In genomic region chr9:59577401-59577800, GRCm38 (mm10) we compare ENCODE assay signal across 8 mouse cellular contexts. TPM values are rescaled to one million over a fixed set of nuclear protein-coding genes. Genes with fewer than 3 reads are reported as not detected.
A peak's percentile ranks its signal among the peaks of the same experiment; 100 is the strongest.
DNase-seq lines count a peak whose midpoint lies in the region; ATAC-seq and TF ChIP-seq lines count a peak whose summit lies in the region.

No protein-coding gene starts in this region.

- no peaks in the 10 kb centered on the region for H3K36me3 ChIP-seq in heart, postnatal 0 days (replicated peaks; ENCODE audit: control insufficient read depth, insufficient read depth, low read length)
- no peaks in the 10 kb centered on the region for H3K36me3 ChIP-seq in hindbrain, embryonic 11.5 days (ENCODE audit: control insufficient read depth, insufficient read depth, low read length)
- H3K36me3 ChIP-seq in midbrain, embryonic 11.5 days (ENCODE audit: control insufficient read depth, insufficient read depth, low read length), result no peaks in the 10 kb centered on the region

- intact Hi-C loops in heart, postnatal 10 days (cut with DNase I), result no loop called here

- H3K4me2 ChIP-seq in heart, postnatal 0 days (ENCODE audit: low read depth, low read length), result peak overlapping the region; percentile 72
- peak overlapping the region; percentile 73 for H3K4me2 ChIP-seq in hindbrain, embryonic 11.5 days (replicated peaks; ENCODE audit: low read depth, low read length)
- H3K4me2 ChIP-seq in midbrain, embryonic 11.5 days, result peak overlapping the region; percentile 55

- ATAC-seq in heart, postnatal 0 days (ENCODE audit: insufficient read depth, low read depth), result no peak
- ATAC-seq in hindbrain, embryonic 11.5 days (ENCODE audit: low FRiP score), result no peak
- ATAC-seq in midbrain, embryonic 11.5 days (ENCODE audit: low FRiP score), result no peak

- peaks cover 8% of the 10 kb centered on the region; the same call in 1 of the 2 replicates for H3K4me1 ChIP-seq in heart, postnatal 0 days (ENCODE audit: control insufficient read depth, insufficient read depth)
- peaks cover 2% of the 10 kb centered on the region; the same call in 1 of the 2 replicates for H3K4me1 ChIP-seq in hindbrain, embryonic 11.5 days (replicated peaks; ENCODE audit: control insufficient read depth, insufficient read depth, low read length)
- peaks cover 9% of the 10 kb centered on the region; the same call in 1 of the 2 replicates for H3K4me1 ChIP-seq in midbrain, embryonic 11.5 days (ENCODE audit: control insufficient read depth, insufficient read depth, low read length)

- 12% methylated on average over 13 of the region's 13 CpGs for WGBS in heart, postnatal 0 days
- WGBS in hindbrain, embryonic 11.5 days, result 15% methylated on average over 13 of the region's 13 CpGs
- 13% methylated on average over 13 of the region's 13 CpGs for WGBS in midbrain, embryonic 11.5 days

- DNase-seq in heart, postnatal 0 days (ENCODE audit: low spot score), result no peak
- no peak for DNase-seq in heart, postnatal 10 days
- peak; percentile 17 for DNase-seq in Muller cell, postnatal 12 days (ENCODE audit: inconsistent ontology term)
- DNase-seq in hindbrain, embryonic 11.5 days (ENCODE audit: low spot score), result no peak
- DNase-seq in midbrain, embryonic 11.5 days (ENCODE audit: low spot score, missing footprints), result no peak
- DNase-seq in thymus, postnatal 10 days (ENCODE audit: low spot score in 2 of 2), result no peak
- DNase-seq in layer of hippocampus, adult 9-10 months (ENCODE audit: low spot score), result no peak
- no peak for DNase-seq in layer of hippocampus, adult 18-20 months (ENCODE audit: low spot score in 2 of 2)

- H3K9me3 ChIP-seq in heart, postnatal 0 days (replicated peaks; ENCODE audit: control insufficient read depth, low read length), result no peaks in the 10 kb centered on the region
- H3K9me3 ChIP-seq in hindbrain, embryonic 11.5 days (ENCODE audit: control insufficient read depth, low read length), result no peaks in the 10 kb centered on the region
- H3K9me3 ChIP-seq in midbrain, embryonic 11.5 days (ENCODE audit: control insufficient read depth, low read length), result no peaks in the 10 kb centered on the region

- no peak overlapping the region for H3K9ac ChIP-seq in heart, postnatal 0 days (replicated peaks; ENCODE audit: low read depth, low read length)
- 0 out of 2 replicates have a peak overlapping the region, but pooled peaks have one; percentile 24 for H3K9ac ChIP-seq in hindbrain, embryonic 11.5 days (ENCODE audit: low read depth, low read length)
- H3K9ac ChIP-seq in midbrain, embryonic 11.5 days (ENCODE audit: low read length), result no peak overlapping the region

- peaks cover 44% of the 10 kb centered on the region for H3K27me3 ChIP-seq in heart, postnatal 0 days (ENCODE audit: control insufficient read depth, insufficient read depth, low read length)
- peaks cover 6% of the 10 kb centered on the region; the same call in 1 of the 2 replicates for H3K27me3 ChIP-seq in hindbrain, embryonic 11.5 days (ENCODE audit: control insufficient read depth, insufficient read depth, low read length)
- peaks cover 15% of the 10 kb centered on the region; the same call in 1 of the 2 replicates for H3K27me3 ChIP-seq in midbrain, embryonic 11.5 days (ENCODE audit: control insufficient read depth, insufficient read depth, low read length)

- TF ChIP-seq EP300 in heart, postnatal 0 days (IDR thresholded peaks at IDR 0.05; ENCODE audit: low read depth), result no peak

- H3K27ac ChIP-seq in heart, postnatal 0 days (ENCODE audit: low read depth), result no peak overlapping the region
- no peak overlapping the region for H3K27ac ChIP-seq in hindbrain, embryonic 11.5 days (ENCODE audit: low read depth, low read length)
- H3K27ac ChIP-seq in midbrain, embryonic 11.5 days (ENCODE audit: low read depth, low read length), result no peak overlapping the region

- peak overlapping the region; percentile 55 for H3K4me3 ChIP-seq in heart, postnatal 0 days (ENCODE audit: low read depth, low read length)
- peak overlapping the region; percentile 34 for H3K4me3 ChIP-seq in hindbrain, embryonic 11.5 days (ENCODE audit: low read depth, low read length)
- H3K4me3 ChIP-seq in midbrain, embryonic 11.5 days (ENCODE audit: low read depth, low read length), result peak overlapping the region; percentile 35

- TF ChIP-seq CTCF in heart, postnatal 0 days (IDR thresholded peaks at IDR 0.05; ENCODE audit: low read depth), result no peak

RNA-seq across cellular contexts. Expression of gene Celf6, which starts 0.3 kb away (rescaled TPM):
- total RNA-seq in heart, postnatal 0 days (2014; rRNA removed; ENCODE audit: low replicate concordance), result not detected in 2 replicates
- 0.04 TPM in 1 of 2 replicates, not detected in the other for polyA plus RNA-seq in heart, postnatal 0 days (2015; fragmentation: Nextera tagmentation; extraction: Ambion mirVana)
- total RNA-seq in heart, postnatal 10 days (2021), result not detected
- 10.7 and 12.1 TPM in 2 replicates for polyA plus RNA-seq in hindbrain, embryonic 11.5 days (2014; fragmentation: Nextera tagmentation; extraction: Ambion mirVana)
- polyA plus RNA-seq in midbrain, embryonic 11.5 days (2014; fragmentation: Nextera tagmentation; extraction: Ambion mirVana), result 8.5 and 8.7 TPM in 2 replicates
- total RNA-seq in layer of hippocampus, adult 18-20 months (2021), result 10 to 100 TPM; 29.7 to 33.2 TPM

RNA-seq across cellular contexts. Expression of gene Tmem202, which starts 37.8 kb away (rescaled TPM):
- total RNA-seq in heart, postnatal 0 days (2014; rRNA removed; ENCODE audit: low replicate concordance), result not detected in 2 replicates
- 0.47 and 0.63 TPM in 2 replicates for polyA plus RNA-seq in heart, postnatal 0 days (2015; fragmentation: Nextera tagmentation; extraction: Ambion mirVana)
- total RNA-seq in heart, postnatal 10 days (2021), result under 1 TPM; 0.22 to 0.31 TPM
- polyA plus RNA-seq in hindbrain, embryonic 11.5 days (2014; fragmentation: Nextera tagmentation; extraction: Ambion mirVana), result 0.14 and 0.15 TPM in 2 replicates
- 0.19 TPM in 1 of 2 replicates, not detected in the other for polyA plus RNA-seq in midbrain, embryonic 11.5 days (2014; fragmentation: Nextera tagmentation; extraction: Ambion mirVana)
- total RNA-seq in layer of hippocampus, adult 18-20 months (2021), result 1 to 10 TPM; 3.0 to 3.6 TPM

RNA-seq across cellular contexts. Expression of gene Hexa, which starts 38.1 kb away (rescaled TPM):
- total RNA-seq in heart, postnatal 0 days (2014; rRNA removed; ENCODE audit: low replicate concordance), result 74.4 and 90.9 TPM in 2 replicates
- polyA plus RNA-seq in heart, postnatal 0 days (2015; fragmentation: Nextera tagmentation; extraction: Ambion mirVana), result 42.2 and 48.9 TPM in 2 replicates
- 10 to 100 TPM; 33.1 to 38.1 TPM for total RNA-seq in heart, postnatal 10 days (2021)
- 51.2 and 54.9 TPM in 2 replicates for polyA plus RNA-seq in hindbrain, embryonic 11.5 days (2014; fragmentation: Nextera tagmentation; extraction: Ambion mirVana)
- 50.7 and 53.3 TPM in 2 replicates for polyA plus RNA-seq in midbrain, embryonic 11.5 days (2014; fragmentation: Nextera tagmentation; extraction: Ambion mirVana)
- total RNA-seq in layer of hippocampus, adult 18-20 months (2021), result 10 to 100 TPM; 54.7 to 62.1 TPM

RNA-seq across cellular contexts. Expression of gene Parp6, which starts 39.7 kb away (rescaled TPM):
- total RNA-seq in heart, postnatal 0 days (2014; rRNA removed; ENCODE audit: low replicate concordance), result 22.5 and 32.7 TPM in 2 replicates
- 13.7 and 14.4 TPM in 2 replicates for polyA plus RNA-seq in heart, postnatal 0 days (2015; fragmentation: Nextera tagmentation; extraction: Ambion mirVana)
- total RNA-seq in heart, postnatal 10 days (2021), result 10 to 100 TPM; 15.6 to 19.3 TPM
- polyA plus RNA-seq in hindbrain, embryonic 11.5 days (2014; fragmentation: Nextera tagmentation; extraction: Ambion mirVana), result 133 and 134 TPM in 2 replicates
- 90.8 and 91.7 TPM in 2 replicates for polyA plus RNA-seq in midbrain, embryonic 11.5 days (2014; fragmentation: Nextera tagmentation; extraction: Ambion mirVana)
- total RNA-seq in layer of hippocampus, adult 18-20 months (2021), result 100 to 1,000 TPM; 115 to 120 TPM

Comparison
In these comparisons a context has a peak if more than half of its experiments do, and no peak if none do; other contexts are left out.
1. RNA of gene Celf6, which starts 0.3 kb away (total RNA-seq): 29.7 to 33.2 TPM in layer of hippocampus, adult 18-20 months; not detected in heart, postnatal 10 days and not detected in heart, postnatal 0 days; every median in the first group is over 10 times any median in the second.
2. Peak in every context shown above with its lines, with median percentiles within 50 percentile points of each other: H3K4me2 ChIP-seq and H3K4me3 ChIP-seq.